ENCODE assay signal across 14 mouse cellular contexts in genomic region chr7:109187244-109188035, GRCm38 (mm10). TPM values are rescaled to one million over a fixed set of nuclear protein-coding genes. Genes with fewer than 3 reads are reported as not detected.
DNase-seq lines count a peak whose midpoint lies in the region.
"Had no signal": no experiment of that assay in that cellular context is flagged by ENCODE, and none has a peak within 500 bp of the region (broad histone marks: within the 10 kb centered on the region; RNA-seq: fewer than 3 reads in every experiment).

No protein-coding gene starts in this region.

- 84% methylated on average over 6 of the region's 6 CpGs for WGBS in hindbrain, embryonic 10.5 days

- intact Hi-C loops in heart, postnatal 14 days (cut with DNase I) = no loop called here

- DNase-seq in layer of hippocampus, adult 8-10 months (ENCODE audit: low spot score in 2 of 2) = peak; percentile 57 to 60
- DNase-seq in layer of hippocampus, postnatal 10 days (ENCODE audit: low spot score in 2 of 2) = no peak
- peak; percentile 41 for DNase-seq in adrenal gland, postnatal 25 days
- peak; percentile 18 for DNase-seq in heart, postnatal 14 days
- DNase-seq in urinary bladder, postnatal 36 days (ENCODE audit: low spot score in 2 of 2) = peak; percentile 70 to 78
- no peak for DNase-seq in thymus, adult 18-20 months
- no peak for DNase-seq in hindbrain, embryonic 10.5 days (ENCODE audit: low spot score)
- DNase-seq: cerebellum, adult 8-10 months; gastrocnemius, adult 2 months; left cerebral cortex, postnatal 4 days; thymus, postnatal 14 days had no signal

- no peak overlapping the region for H3K27ac ChIP-seq in hindbrain, embryonic 10.5 days
- H3K27ac ChIP-seq: gastrocnemius, adult 2 months; lung, embryonic 15.5 days had no signal

- no peaks in the 10 kb centered on the region for H3K9me3 ChIP-seq in hindbrain, embryonic 10.5 days
- H3K9me3 ChIP-seq: lung, embryonic 15.5 days had no signal

- H3K27me3 ChIP-seq in hindbrain, embryonic 10.5 days (ENCODE audit: insufficient read depth, poor library complexity, severe bottlenecking) = peaks cover 42% of the 10 kb centered on the region
- H3K27me3 ChIP-seq: lung, embryonic 15.5 days; Patski had no signal

- H3K4me1 ChIP-seq in hindbrain, embryonic 10.5 days (replicated peaks) = peaks cover 36% of the 10 kb centered on the region

- H3K4me3 ChIP-seq in hindbrain, embryonic 10.5 days = no peak overlapping the region
- H3K4me3 ChIP-seq: gastrocnemius, adult 2 months; lung, embryonic 15.5 days had no signal

- H3K36me3 ChIP-seq in hindbrain, embryonic 10.5 days = no peaks in the 10 kb centered on the region
- H3K36me3 ChIP-seq: lung, embryonic 15.5 days had no signal

RNA-seq across cellular contexts. Expression of gene Lmo1, which starts 12.4 kb away (rescaled TPM):
- total RNA-seq in layer of hippocampus, adult 8-10 months (2022) = 10 to 100 TPM; 45.2 to 56.5 (median 52.2) TPM
- total RNA-seq in layer of hippocampus, postnatal 10 days (2021) = 10 to 100 TPM; 74.5 to 79.0 TPM
- total RNA-seq in adrenal gland, postnatal 25 days (2021) = 4.6 and 6.0 TPM in 2 replicates
- 1 to 10 TPM; 1.8 to 2.6 TPM for total RNA-seq in heart, postnatal 14 days (2021)
- polyA plus RNA-seq in hindbrain, embryonic 10.5 days (2016; fragmentation: Nextera tagmentation; extraction: Ambion mirVana) = 26.1 and 37.6 TPM in 2 replicates
- total RNA-seq: megakaryocyte-erythroid progenitor cell, adult 5-6 weeks had no signal

Comparison
In these comparisons a context has a peak if more than half of its experiments do, and no peak if none do; other contexts are left out.
1. DNase-seq: peak in layer of hippocampus, adult 8-10 months (2 of 2), adrenal gland, postnatal 25 days (single experiment), heart, postnatal 14 days (2 of 2) and urinary bladder, postnatal 36 days (2 of 2); none in layer of hippocampus, postnatal 10 days (0 of 2), thymus, adult 18-20 months (0 of 2) and hindbrain, embryonic 10.5 days (single experiment).